Mouse (Mus musculus): ENCODE results near the gene Camk1d.

DNA sequence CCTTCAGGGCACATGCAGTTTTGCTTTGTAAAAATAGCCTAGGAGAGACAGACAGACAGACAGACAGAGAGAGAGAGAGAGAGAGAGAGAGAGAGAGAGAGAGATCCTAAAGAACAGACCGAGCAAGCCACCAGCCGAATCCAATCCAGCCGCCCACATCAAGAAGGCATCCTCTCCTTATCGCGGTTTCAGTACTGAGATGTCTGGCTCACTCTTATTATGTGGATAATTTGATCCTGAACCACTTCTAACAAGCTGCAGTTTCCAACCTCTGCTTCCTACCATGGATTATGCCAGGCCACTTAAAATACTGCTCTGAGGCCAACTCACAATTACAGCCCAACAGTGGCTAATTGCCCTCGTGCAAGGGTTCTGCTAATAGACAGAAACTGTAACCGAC lies 325.9 kb downstream of the Camk1d start:
- TF ChIP-seq CTCF (IDR thresholded peaks at IDR 0.05; ENCODE audit: low read depth) (no peak), EP300 (IDR thresholded peaks at IDR 0.05; ENCODE audit: low read depth) (no peak)

All from liver, embryonic 14.5 days (tissue).